Mouse (Mus musculus) cortical plate, adult 2 months (tissue): ENCODE data around the gene Apbb2.

Source experiments
- CTCF ChIP-seq: fragments of 200-500 bp; IDR thresholded peaks from 2 replicates; pipeline ENCODE4 v1.5.1; 2011; ENCODE audit warnings: mild to moderate bottlenecking, control low read depth, low read length; ENCODE audit not compliant: insufficient read depth; ENCODE audit errors: extremely low read depth
- POLR2A ChIP-seq: fragments of 200-500 bp; IDR thresholded peaks from 2 replicates; pipeline ENCODE4 v1.6.1; 2011; ENCODE audit warnings: mild to moderate bottlenecking, low read length, control low read depth; ENCODE audit not compliant: insufficient read depth; ENCODE audit errors: extremely low read depth

GRCm38 (mm10) chr5:66604423-66604822, 14.2 kb downstream of the Apbb2 start:
- TF ChIP-seq CTCF (no peak), POLR2A (no peak)
